Mouse (Mus musculus) erythroid progenitor cell, adult 5-6 weeks (primary cell): ENCODE data around the gene Ssr1. TPM values are rescaled to one million over a fixed set of nuclear protein-coding genes. Genes with fewer than 3 reads are reported as not detected.

Experiments used
- ATAC-seq: replicated peaks from 2 replicates; pipeline ENCODE4 v1.8.0; 2016; ENCODE audit warnings: moderate number of reproducible peaks, mild to moderate bottlenecking, moderate TSS enrichment, inconsistent platforms; ENCODE audit not compliant: poor library complexity, low FRiP score, severe bottlenecking
- total RNA-seq, 2 experiments: library from RNA; stranded (forward) in 1 of 2; stranded (reverse) in 1 of 2; fragments of 150-400 nt in 1 of 2; fragments of 186-747, 209-891 nt in 1 of 2; gene quantifications; 2 replicates each; pipeline versions ENCODE4 v1.2.3 to v1.2.4; 2015 to 2017; ENCODE audit warnings: low replicate concordance in 2 of 2

The Ssr1 gene
- total RNA-seq, 2 experiments from 2014 or later = 66.6 to 76.3 TPM

- no peak for ATAC-seq
These were observed 7.9 kb downstream of the Ssr1 start for GRCm38 (mm10) chr13:37986166-37986565.

- ATAC-seq = no peak
These were observed 13.0 kb downstream of the Ssr1 start for GRCm38 (mm10) chr13:37981063-37981462.

DNA sequence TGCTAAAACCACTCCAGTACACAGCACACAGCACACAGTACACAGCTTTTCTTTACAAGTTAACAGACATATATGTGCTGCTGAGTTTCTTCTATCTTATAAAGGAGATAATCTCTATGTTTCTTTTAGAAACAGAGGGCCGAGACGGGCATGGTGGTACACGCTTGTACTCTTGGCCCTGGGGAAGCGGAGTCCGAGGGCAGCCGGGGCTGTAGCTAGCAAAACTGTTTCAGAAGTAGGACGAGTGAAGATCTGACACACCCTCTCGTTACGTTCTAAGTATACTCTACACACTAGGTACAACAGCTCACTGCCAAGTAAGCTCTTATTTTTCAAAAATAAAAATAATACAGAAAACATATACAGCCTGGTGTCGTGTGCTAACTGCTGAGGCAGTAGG, 13.7 kb downstream of the Ssr1 start:
- no peak for ATAC-seq

DNA sequence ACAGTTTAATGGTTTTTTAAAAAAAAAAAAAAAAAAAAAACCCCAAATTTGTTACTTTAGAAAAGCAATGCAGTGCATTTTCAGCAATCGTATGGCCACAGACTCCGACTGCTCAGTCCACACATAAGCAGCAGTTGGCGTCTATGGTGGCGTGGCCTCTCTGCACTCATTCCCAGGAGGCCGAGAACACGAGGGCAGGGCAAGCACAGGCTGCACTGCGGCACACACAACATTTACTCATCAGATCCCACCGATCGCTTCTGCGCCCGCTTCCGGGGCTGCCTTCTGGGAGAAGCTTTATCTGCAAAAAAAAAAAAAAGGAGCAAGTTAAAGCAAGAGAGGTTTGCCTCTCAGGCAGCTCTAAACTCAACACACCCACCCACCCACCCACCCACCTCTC, 14.5 kb downstream of the Ssr1 start:
- ATAC-seq = no peak

DNA sequence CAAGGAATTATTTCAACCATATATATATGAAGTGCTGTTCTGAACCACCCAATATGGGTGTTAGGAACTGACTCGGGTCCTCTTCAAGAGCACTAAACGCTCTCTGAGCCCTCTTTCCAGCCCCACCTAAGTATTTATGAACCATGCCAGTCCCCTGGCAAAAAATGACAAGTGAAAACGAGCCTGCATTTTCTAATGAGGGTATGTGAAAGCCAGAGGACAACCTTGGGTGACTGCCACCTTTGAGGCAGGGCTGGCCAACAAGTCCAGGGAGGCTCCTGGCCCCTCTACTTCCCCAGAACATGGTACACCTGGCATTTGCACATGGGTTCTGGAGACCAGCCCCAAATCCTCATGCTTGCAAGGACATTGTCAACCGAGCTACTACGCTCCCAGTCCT, 19.3 kb downstream of the Ssr1 start:
- no peak for ATAC-seq

GRCm38 (mm10) chr13:37974036-37974435, 20.0 kb downstream of the Ssr1 start:
- ATAC-seq = no peak

GRCm38 (mm10) chr13:37970887-37971530, 23.0 kb downstream of the Ssr1 start:
- ATAC-seq = no peak

DNA sequence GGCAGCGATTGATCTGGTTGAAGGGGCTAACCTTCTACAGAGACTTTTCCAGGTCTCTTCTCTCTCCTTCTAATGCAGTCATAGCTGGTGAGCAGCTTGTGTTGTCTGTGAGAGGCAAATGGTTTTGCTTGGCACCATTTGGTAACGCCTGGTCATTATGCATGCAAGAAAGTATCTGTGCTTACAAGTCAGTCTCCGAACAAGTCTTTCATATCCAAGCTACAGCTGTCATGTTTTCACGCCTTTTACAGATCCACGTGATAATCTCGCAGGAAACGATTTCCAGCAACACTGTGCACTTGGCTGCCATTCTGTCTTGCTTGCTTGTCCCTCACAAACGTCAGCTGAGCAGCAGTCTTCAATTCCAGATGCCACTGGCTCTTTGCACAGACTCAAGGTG, 24.0 kb downstream of the Ssr1 start:
- no peak for ATAC-seq

GRCm38 (mm10) chr13:37969337-37969736, 24.7 kb downstream of the Ssr1 start:
- ATAC-seq = peak; percentile 69

DNA sequence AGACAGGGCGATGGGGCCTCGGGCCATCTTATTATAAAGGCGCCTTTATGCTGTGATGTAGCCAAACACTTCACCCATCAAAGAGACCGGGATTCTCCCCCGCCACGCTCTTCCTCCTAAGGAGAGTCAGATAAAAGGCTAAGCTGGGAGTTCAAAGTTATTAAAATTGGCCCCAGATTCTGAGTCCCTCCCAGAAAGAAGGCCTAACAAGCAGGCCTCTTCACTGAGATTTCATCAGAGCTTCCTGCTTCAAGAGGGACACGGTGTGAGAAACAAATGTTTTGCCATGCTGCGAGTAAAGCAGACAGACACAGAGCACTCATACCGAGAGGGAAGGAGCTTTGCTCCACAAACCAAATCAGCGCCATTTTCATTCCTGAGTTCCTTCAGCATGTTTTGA, 26.5 kb downstream of the Ssr1 start:
- ATAC-seq = no peak

- no peak for ATAC-seq
These were observed 27.0 kb downstream of the Ssr1 start for GRCm38 (mm10) chr13:37967052-37967437.

- no peak for ATAC-seq
These were observed 27.6 kb downstream of the Ssr1 start for GRCm38 (mm10) chr13:37966256-37967051.

- ATAC-seq = peak; percentile 46
These were observed 28.7 kb downstream of the Ssr1 start for GRCm38 (mm10) chr13:37965126-37965914.

- ATAC-seq = no peak
These were observed 29.6 kb downstream of the Ssr1 start for GRCm38 (mm10) chr13:37964128-37965087.

DNA sequence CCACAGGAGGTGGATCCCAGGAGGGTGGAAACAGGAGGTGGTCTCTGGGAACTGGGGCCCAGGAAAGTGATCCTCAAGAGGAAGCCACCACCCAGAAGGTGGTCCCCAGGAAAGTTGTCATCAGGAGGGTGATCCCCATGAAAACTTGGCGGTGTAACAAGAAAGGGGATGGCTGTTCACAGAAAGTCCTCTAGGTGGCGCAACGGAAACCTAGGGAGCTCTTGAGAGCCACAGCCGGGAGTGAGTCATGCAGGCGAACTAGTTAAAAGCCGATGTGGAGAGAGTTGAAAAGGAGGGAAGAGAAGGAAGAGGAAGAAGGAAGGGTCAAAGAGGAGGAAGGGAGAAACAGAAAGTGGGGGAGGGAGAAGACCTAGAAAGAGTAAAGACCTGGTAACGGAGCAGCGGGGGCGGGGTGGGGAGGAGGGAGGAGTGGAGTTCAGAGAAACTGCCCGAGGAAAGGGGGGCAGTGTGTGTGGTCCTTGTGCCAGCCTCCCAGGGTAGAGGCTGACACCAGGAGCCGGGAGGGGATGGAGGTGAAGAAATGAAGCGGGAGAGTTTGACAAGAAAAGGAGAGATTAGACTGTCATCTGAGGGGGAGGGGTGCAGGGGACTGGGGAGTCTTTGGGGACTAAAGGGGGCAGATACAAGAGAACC, 30.5 kb downstream of the Ssr1 start:
- ATAC-seq = peak; percentile 76

DNA sequence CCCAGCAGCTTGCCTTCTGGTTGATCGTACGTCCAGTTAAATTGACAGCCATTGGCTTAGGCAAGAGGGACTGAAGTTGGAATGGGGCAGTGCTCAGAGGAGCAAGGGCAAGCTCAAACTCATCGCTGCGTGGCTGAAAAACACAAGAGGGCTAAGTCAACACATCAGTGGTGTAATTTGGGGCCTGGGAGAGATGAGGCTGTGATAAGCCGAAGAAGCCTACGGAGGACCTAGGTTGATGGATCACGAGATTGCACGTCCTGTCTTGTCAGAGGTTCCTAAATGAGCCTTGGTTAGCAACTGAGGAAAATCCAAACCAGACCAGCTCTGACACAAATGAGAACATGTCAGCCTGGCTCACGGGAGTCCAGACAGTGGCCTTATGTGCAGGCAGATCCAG, 31.5 kb downstream of the Ssr1 start:
- ATAC-seq = no peak

DNA sequence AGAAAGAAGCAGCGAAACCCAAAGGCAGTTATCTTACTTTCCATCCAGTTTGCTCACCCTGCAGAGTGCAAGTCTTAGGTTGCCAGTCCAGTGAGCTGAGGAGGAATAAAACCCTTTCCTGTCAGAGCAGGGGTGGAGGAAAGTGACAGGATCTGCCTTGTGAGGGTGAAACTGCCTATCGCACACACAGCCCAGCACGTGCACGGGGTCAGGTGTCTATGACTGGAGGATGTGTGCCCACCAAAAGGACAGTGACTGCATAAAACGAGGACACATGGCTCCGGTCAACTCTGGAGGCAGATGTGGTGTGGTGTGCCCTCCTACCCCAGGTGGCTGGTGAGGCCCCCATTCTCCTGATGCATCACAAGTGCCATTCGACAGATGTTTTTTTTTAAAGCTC, 34.1 kb downstream of the Ssr1 start:
- ATAC-seq = no peak

DNA sequence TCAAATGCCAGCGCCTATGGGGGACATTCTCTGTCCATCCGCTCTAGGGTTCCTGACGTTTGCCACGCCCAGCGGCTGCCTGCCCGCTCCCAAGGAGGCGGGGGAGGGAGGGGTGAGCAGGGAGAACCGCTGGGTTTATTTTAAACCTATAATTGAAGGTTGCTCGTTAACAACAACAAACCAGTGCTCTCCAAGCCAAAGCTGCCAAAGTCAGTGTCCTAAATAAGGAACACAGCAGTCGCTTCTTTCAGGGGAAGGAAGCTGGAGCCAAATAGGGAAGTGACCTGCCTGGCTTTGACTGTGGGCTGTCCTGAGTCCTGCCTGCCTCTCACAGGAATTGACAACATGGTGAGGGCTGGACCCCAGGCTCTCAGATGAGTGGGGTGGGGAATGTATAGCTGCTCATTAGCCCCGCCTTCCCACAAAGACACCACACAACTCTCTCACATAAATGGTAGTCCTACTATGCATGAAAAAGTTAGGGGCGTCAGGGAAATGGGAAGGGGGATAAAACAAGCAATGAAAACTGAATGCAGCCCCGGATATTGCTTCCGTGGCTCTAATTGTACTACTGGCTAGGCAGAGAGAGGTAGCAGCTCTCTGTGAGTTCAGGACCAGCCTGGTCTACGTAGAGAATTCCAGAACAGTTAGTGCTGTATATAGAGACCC, 34.6 kb downstream of the Ssr1 start:
- ATAC-seq = no peak
